Mouse (Mus musculus) thymus, postnatal 10 days (tissue): ENCODE measurements around the gene Timm29.

Source experiments
- DNase-seq, 2 experiments: peaks; one replicate each; pipeline ENCODE4 v3.0.0; 2021; ENCODE audit warnings: low spot score in 2 of 2

The Timm29 gene

DNA sequence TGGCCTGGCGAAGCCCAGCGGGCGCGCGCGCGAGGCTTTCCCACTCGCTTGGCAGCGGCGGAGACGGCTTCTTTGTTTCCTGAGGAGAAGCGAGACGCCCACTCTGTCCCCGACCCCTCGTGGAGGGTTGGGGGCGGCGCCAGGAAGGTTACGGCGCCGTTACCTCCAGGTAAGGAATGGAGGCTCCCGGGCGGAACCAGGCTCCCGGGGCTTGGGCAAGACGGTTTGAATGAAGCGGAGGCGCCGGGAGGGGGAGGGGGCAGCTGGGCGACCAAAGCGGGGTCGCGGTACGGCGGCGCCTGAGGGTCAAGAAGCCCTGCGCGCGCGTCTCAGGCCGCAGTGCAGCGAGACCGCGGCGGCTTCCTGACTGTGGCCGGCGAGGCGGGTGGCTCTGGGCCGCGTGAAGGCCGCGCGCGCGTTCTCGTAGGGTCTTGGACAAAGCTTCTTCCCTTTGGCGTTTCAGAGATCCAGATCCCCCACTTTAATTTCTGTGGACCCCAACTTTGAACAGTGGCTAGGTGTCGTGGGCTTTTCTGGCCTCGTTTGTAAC lies 23.8 kb downstream of the Timm29 start:
- DNase-seq: peak; percentile 83 to 87

DNA sequence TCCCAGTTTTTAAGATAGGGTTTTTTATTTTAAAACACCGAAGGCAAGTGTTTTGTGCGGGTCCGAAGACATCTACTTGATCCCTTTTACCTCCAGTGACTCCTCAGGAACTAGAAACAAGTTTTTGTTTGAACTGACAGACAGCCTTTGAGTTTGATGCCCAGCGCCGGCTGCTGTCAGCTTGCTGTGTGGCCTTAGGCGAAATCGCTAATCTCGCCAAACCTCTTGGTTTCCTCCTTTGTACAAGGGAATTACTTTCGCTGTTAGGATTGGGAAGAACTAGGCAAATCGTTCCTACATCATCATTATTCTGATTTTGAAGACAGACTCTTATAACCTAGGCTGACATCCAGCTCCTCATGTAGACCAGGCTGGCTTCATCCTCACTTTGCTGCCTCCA lies 24.5 kb downstream of the Timm29 start:
- no peak for DNase-seq

DNA sequence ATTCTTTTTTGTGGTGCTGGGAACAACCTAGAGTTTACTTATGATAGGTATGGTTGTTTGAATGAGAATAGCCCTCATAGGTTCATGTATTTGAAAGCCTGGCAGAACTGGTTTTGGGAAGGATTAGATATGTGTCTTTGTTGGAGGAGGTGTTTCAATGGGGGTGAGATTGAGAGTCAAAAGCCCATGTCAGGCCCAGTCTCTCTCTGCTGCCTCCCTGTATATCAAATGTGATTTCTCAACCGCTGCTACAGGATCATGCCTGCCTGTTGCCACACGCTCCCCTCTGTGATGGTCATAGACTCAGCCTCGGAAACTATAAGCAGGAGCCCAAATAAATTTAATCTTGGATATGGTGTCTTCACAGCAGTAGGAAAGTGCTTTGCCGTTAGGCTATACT lies 27.7 kb downstream of the Timm29 start:
- no peak for DNase-seq

DNA sequence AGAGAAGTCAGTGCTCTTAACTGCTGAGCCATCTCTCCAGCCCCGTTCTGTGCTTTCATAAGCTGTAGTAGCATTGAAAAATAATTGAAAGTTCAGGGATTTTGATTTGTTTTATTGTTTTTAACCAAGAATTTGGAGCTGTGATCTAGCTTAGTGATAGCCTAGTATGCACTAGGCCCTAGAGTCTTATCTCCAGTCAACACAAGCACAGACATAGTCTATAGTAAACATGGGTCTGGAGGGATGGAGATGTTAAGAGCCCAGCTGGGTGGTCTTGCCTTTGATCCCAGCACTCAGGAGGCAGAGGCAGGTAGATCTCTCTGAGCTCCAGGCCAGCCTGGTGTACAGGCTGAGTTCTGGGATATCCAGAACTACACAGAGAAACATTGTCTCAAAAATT lies 30.2 kb downstream of the Timm29 start:
- no peak for DNase-seq

DNA sequence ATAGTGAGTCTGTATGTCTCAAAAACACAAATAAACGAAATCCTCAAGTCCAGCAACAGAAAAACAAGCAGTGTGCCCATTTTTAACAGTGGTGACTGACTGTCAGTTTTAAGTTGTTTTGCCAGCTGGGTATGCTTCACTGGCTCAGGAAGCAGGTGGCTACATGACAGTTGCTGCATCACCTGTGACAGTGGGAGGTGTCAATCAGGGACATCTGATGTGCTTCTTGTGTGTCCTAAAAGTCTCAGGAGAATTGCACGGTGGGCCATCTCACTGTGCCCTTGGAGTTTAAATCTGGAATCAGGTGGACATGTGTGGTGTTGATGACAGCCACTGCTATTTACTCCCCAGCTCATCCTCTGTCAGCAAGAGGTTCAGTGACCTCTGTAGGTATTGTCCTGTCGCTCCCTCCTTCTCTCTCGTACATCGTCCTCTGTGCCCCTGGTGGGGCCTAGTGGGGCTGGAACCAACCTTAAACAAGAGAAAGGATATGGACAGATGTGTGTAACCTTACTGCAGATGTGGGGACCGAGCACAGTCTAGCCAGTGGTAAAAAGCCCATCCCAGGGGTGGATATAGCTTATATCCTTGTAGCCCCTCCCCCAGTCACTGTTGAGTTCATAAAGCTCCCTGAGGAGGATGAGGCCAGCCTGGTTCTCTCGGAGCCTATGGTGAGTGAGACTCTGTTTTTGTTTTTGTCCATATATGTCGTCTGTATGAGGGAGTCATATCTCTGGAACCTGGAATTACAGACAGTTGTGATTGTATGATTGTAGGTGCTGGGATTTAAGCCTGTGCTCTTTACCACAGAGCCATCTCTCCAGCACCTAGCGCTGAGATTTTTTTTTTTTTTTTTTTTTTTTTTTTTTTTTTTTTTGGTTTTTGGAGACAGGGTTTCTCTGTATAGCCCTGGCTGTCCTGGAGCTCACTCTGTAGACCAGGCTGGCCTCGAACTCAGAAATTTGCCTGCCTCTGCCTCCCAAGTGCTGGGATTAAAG lies 33.1 kb downstream of the Timm29 start:
- peak; percentile 60 to 70 for DNase-seq

DNA sequence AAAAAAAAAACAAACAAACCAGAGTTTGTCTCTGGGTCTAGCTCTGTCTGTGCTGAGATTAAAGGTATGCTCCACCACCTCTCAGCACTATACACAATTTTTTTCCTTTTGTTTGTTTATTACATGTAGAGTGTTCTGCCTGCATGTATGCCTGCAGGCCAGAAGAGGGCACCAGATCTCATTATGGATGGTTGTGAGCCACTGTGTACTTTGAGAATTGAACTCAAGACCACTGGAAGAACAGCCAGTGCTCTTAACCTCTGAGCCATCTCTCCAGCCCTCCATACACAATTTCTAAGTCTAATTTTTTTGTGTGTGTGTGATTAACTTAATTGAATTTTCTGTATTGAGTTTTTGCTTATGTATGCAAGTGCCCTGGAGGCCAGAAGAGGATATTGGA lies 34.0 kb downstream of the Timm29 start:
- DNase-seq: peak in 1 of 2 experiments; percentile 29

DNA sequence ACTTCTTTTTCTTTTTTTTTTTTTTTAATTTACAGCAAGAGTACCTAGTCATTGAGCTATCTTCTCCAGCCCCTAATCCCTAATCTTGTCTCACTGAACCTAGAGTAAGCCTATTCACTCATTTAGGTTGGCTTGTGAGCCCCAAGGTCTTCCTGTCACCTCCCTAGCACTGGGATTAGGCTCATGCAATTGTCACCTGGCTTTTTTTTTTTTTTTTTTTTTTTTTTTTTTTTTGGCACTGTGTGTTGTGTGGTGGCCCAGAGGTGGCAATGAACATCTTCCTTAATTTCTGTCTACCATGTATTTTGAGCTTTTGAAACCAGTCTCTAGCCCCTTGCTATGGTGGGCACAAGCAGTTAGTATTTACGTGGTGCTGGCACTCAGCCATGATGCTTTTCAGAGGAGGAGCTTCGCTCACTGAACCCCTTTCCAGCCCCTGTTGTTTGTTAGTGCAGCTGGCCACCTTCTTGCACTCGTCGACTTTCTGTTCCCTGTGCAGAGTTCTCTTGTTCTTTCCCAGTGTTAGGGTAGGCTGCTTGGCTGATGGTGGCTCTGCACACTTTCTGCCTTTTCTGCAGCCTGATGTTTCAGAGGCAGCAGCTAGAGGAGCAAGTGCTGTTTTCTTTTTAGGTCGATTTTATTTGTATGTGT lies 34.7 kb downstream of the Timm29 start:
- DNase-seq: peak; percentile 20 to 30

DNA sequence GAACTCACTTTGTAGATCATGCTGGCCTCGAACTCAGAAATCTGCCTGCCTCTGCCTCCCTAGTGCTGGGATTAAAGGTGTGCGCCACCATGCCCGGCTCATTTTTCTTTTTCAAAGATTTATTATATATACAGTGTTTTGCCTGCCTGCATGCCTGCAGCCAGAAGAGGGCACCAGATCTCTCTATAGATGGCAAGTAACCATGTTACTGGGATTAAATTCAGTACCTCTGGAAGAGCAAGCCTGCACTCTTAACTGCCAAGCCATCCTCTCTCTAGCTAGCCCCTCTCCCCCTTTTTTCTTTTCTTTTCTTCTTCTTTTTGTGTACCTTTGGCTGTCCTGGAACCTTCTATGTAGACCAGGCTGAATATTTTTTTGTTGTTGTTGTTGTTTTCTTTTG lies 38.2 kb downstream of the Timm29 start:
- peak; percentile 42 to 61 for DNase-seq

DNA sequence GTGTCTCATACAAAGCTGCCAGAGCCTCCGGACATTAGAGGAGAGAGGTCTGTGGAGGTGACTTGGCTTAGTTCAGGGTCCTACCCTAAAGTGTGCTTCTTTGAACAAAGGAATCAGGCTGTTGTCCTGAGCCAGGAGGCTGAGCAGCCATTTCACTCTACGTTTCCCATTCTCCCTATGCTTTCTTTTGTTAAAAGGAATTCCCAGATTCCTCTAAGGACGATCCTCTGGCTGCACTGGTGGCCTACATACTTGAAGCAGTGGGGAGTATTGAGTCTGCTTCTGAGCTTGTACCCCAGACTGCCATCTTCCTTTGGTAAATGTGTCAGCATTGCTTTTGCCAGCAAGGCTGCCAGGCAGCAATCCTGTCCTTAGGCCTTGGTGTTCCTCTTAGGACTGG lies 40.6 kb downstream of the Timm29 start:
- DNase-seq: no peak

DNA sequence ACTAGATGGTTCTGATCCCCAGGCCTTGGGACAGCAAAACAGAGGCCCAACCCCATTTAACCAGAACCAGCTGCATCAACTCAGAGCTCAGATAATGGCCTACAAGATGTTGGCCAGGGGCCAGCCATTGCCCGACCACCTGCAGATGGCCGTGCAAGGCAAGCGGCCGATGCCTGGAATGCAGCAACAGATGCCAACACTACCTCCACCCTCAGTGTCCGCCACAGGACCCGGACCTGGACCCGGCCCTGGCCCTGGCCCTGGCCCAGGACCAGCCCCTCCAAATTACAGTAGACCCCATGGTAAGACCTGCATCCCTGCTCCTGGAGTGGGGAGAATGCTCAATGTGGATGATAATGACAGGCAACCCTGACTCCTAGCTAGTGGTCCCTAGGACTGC lies 43.1 kb downstream of the Timm29 start:
- DNase-seq: no peak

DNA sequence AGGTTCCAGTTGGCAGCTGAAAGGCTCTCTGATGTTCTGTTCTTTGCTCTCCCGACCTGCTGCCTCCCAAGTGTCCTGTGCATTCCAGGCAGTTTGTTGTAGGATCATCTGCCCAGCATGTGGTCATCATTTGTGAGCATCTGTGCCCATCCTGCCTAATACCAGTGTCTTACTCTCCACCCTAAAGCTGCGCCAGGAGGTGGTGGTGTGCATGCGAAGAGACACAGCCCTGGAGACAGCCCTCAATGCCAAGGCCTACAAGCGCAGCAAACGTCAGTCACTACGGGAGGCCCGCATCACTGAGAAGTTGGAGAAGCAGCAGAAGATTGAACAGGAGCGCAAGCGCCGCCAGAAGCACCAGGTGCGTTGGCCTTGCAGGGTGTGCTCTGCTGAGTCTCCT lies 46.5 kb downstream of the Timm29 start:
- no peak for DNase-seq
